Mouse (Mus musculus) yolk sac, embryonic 10.5 days (tissue): Measurements from ENCODE around the gene Mvb12a.
"Not testable (repeated sequence)": the region's sequence is repeated elsewhere in the genome, so short reads cannot be mapped to it uniquely, and the experiment has no call there.

ENCODE experiments used
- DNase-seq: peaks from one replicate; pipeline ENCODE4 v3.0.0-alpha.2; 2017; ENCODE audit warnings: low spot score

Gene Mvb12a

DNA sequence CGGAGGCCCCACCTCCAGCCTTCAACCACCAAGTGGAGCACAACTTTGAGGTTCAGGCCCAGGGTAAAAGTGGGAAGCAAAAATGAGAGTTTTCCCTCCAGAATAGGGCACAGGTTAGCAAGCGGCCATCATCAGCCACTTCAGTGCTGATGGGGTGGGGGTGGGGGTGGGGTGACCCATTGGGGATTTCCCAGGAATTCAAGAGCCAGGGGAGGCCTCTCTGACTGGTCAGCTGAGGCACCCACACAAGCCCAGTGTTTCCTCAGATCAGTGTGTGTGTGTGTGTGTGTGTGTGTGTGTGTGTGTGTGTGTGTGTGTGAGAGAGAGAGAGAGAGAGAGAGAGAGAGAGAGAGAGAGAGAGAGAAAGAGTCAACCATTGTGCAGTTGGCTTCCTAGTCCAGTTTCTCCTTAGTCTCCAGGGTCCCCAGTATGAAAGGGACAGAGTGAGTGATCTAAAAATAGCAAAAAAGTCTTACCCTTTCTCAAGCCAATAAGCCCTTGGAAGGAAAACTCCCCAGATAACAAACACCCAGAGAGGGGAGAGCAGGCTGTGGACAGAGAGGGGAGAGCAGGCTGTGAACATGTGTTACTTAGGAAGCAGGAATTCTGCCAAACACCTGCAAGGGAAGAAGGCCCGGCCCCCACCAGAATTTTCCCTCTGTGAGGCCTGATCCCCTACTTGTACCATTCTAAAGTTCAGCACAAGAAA, 15.4 kb upstream of the Mvb12a start:
- no peak for DNase-seq

DNA sequence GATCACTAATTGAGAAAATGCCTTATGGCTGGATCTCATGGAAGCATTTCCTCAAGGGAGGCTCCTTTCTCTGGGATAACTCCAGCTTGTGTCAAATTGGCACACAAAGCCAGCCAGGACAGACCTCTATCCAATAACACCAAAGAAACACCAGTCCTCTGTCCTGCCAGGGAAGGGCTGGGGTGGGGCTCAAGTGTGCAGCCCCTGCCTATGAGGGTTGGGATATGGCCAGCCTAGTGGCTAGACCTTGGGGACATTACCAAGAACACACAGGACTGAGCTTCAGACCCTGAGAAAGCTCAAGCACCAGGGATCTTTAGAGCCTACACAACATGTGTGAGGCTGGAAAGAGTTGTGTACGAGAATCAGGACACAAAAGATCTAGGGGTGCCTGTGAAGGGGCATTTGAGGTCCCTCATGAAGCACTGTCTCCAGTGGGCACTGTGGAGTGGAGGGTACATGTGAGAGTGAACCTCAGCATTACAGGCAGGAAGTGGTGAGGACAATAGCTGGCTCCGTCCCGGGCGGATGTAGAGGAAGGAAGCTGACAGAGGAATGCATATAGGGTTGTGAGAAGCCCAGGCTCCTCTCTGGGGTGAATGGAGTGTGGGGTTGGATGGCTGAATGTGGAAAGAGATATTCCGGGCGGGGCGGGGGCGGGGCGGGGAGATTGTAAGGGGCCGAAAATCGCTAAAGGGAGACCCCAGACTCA, 14.2 kb upstream of the Mvb12a start:
- DNase-seq, result no peak

DNA sequence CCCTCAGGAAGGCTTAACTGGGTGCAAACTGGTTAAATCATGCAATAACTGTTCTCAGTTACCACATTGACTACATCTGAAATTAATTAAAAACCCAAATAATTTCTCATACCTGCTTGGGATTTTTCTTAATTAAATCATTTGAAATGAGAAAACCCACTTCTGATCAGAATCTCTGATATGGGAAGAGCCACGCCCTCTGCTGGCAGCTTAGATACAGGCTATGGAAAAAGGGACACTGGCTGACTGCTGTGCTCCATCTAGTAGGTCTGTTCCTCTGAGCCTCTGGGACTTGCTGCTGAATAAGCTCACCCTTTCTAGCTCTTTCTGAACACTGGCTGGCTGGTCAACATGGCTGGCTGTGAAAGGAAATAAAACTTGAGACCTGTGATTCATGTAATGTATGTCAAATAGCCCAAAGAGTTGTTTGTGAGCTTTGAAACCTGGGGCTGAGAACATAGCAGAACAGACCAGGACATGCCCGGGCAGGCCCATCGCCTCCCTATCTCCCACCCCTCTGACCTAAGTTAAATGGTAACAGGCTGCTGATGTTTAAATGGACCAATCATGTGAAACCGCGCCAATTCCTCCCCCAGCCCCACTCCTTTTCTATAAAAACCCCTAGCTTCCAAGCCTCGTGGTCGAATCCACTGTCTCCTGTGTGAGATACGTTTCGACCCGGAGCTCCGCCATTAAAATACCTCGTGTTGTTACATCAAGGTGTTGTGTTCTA, 11.8 kb upstream of the Mvb12a start:
- DNase-seq, result not testable (repeated sequence)

DNA sequence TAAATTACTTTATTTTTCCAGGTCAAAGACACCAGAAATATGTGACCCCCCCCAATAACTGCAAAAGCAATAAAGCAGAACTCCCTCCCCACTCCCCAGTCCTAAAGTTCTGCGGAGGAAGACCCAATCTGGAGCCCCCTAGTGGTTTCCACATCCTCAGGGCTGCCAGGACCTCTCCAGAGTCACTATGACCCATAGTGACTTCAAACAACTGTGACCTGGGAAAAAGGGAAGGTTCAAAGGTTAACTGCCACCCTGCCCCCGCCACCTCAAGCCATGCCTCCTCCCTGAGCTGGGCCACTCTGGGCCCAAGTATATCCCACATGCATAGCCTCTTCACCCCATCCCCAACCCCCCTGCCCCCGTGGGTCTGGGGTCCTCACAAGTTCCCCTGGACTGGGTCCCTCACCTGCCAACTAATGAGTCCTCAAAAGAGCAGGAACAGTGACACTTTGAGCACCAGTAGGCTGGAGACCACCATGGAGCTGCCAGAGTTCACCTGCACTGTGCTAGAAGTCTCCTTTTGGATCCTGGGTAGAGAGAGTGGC, 8.4 kb upstream of the Mvb12a start:
- peak; percentile 53 for DNase-seq

DNA sequence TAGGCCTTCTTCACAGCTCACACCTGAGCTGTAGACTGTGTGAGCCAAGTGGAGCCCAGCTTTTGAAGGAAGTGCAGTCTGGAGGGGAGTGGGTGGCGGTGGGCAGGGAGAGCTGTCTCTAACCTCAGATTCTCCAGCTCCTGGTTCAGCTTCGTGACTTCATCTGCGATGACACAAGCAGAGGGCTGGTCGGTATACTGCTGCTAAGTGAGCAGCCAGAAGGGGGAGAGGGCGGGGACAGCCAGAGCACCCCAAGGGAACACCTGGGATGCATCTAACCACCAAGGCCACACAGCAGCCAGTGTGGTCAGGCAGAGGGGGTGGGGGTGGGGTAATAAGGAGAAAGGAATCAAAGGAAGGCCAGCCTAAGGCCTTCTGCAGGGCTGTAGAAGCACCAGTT, 7.1 kb upstream of the Mvb12a start:
- DNase-seq, result no peak

DNA sequence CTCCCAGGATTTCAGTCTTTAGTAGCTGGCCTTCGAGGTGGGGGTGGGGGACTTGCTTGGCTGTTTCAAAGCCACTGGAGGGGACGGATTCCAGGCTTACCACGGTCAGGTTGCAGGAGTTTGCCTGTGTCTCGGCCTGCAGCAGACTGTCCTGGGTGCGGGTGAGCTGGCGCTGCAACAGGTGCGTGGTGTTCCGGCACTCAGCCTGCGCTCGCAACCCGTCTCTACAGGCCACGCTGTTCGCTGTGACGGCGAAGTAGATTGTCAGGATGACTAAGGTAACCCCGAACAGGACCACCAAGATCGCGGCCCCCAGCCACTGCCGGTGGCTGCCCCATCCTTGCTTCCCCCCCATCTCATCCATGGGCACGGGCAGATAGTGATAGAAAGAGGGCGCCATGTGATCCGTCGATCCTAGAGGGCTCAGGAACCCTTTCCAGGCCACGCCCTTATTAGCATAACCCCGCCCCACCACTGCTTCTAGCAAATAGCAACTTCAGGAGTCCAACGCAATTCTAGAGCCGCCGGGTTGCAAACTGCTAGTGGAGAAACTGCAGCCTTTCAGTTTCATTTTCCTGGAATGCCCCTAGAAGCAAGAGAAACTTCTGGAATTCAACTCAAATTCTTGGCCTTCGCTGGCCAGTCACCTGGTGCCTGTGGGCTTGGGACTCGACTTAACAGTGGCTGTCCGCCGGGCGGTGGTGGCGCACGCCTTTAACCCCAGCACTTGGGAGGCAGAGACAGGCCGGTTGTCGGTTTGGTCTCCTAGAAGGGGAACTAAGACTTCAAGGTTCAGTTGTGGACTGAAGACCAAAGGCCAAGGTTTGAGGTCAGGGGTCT, 5.5 kb upstream of the Mvb12a start, which contains the start of gene Bst2:
Gene Bst2 (minus strand): TSS at position 429 of the 840 bp plus-strand sequence.
- peak; percentile 94 for DNase-seq

DNA sequence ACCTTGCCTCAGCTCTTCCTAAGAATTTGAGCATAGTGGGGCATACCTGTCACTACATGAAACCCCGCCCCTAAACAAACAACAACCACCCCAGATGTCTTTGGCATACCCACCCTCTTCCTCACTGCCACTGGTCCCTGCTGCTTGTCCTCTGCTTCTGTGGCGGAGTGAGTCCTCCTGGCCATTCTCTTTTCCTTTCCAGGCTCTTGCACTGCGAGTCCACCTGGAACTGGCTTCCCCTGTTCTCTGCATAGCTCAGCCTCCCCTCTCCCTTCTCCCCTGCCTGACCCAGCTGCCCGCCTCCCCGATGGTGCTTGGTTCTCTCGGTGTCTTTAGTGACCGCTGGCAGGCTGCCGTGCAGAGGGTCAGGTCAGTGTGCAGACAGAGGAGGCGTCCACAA, 1.0 kb downstream of the Mvb12a start:
- no peak for DNase-seq

DNA sequence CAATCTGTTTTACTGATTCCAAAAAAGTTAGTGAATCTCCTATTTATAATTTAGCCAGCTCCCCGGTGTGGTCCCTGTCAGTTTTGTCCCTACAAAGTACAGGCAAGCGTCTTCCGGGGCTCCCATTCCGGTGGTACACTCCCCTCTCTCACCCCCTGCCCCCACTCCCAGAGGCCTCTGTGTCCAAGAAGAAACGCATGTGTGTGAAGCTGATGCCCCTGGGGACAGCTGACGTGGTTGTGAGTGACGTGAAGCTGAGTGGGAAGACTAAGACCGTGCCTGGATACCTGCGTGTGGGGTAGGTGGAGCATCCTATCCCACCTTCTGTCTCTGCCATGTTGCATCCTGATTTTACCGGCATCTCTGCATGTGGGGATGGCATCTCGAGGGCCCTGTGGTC, 2.3 kb downstream of the Mvb12a start:
- DNase-seq, result no peak

DNA sequence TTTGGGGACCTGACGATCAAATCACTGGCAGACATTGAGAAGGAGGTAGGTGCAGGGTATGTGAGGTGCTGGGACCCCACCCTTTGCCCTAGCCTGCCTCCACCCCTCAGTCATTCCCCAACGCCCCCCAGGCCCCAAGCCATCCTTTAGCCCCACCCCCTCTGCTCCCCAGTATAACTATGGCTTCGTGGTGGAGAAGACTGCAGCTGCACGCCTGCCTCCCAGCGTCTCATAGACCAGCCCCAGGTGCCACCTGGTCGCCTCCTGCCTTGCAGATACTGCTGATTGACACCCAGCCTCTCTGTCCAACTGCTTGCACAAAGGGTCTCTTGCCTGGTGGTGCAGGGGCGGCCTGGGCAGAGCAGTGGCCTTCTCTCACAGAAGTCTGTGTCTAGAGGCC, 4.9 kb downstream of the Mvb12a start:
- DNase-seq, result no peak

DNA sequence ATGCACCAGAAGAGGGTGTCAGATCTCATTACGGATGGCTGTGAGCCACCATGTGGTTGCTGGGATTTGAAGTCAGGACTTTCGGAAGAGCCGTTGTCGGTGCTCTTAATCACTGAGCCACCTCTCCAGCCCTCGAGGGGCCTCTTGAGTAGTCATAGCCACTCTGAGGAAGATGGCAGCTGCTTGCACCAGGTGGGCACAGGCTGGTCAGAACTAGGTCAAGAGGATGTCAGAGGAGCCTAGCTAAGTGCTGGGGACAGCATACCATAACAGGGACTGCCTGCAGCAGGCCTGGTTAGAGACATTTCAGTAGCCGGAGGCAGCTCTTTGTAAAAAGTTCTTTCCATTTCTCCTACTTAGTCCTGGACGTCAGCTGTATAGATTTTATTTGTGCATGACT, 8.0 kb downstream of the Mvb12a start:
- no peak for DNase-seq

DNA sequence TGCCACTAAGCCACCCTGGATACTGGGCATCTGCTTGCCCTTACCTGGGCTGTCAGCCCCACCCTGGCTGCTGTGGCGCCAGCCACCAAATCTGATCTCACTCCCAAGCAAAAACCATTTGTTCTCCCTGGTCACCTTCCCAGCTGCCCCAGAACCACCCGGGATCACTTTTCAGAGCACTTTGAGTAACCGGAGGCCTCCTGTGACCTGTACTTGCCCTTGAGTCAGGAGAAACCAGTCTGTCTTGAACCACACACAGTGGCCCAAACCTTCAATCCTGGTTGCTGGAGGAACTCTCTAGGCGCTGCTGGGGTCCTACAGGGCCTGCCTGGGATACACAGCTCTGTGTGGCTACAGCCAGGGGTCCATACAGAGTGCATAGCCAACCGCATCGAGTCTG, 10.0 kb downstream of the Mvb12a start:
- DNase-seq, result no peak

DNA sequence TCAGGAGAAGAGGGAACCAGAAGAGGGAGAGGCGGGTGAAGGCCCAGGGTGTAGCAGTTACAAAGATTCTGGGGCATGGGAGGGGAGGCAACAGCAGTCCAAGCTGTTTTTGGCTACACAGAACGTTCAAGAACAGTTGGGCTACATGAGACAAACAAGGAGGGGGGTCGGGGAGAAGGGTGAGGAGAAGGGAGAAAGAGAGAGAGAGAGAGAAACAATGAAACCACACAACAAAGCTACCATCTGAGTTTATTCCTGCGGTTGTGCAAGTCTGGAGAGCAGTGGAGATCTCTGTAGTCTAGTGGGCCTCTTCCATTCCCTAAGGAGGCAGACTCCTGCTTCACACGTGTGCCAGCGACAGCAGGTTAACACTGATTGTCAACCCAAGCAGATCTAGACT, 11.3 kb downstream of the Mvb12a start:
- DNase-seq, result no peak

DNA sequence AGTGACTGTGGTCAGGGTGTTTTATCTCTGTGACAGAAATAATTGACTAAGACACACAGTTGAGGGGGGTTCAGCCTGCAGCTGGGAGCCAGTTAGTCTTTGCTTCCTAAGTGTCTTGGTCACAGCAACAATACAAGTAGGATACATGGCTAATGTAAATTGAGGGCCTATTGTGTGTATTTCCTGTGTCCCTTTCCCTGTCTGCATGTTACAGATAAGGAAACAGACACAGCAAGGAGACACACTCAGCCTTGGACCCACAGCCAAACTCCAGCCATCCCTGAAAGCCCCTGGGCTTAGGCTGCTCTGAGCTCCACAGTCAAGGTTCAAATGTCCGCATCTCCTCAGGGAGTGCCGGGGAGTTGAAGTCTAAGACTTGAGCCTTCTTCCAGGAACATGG, 11.9 kb downstream of the Mvb12a start:
- DNase-seq, result no peak

DNA sequence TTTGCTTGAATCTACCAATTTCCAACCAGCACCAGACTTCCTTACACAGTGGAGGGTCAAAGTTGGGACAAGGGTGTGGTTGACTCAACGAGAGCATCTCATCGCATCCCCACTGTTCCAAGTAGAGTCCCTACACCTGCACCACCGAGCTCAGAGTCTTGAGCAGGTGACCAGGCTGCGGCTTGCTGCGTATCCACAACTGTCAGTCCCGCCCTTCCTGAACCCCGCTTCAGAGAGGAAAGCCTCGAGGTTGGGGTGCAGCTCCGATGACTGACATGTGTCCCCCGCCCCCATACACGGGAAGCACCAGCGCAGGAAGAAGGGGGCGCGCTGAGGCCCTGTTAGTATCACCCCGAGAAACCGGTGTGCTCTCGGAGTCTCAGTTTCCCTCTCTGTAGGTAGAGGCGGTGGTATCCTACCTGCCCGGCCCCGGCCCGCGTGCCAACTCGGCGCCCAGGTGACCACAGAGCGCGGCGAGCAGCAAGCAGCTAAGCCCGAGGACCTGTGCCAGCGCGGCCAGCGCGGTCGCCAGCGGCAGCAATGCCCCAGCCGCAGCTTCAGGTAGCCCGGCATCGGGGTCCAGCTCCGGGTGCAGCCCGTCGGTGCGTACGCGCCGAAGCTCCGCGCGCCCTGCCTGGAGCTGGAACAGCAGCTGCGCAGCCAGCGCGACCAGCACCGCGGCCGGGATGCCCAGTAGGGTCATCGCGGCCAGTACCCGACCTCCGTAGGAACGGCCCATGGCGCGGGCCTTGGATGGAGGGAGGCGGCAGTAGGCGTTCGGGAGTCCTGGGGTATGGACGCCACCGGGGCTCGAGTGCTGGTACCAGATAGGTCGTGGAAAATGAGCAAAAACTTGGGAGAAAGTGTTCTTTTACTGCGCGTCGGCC, 15.6 kb downstream of the Mvb12a start, which contains the start of gene Tmem221:
Gene Tmem221 (minus strand): TSS at position 801 of the 887 bp plus-strand sequence.
- DNase-seq, result no peak

DNA sequence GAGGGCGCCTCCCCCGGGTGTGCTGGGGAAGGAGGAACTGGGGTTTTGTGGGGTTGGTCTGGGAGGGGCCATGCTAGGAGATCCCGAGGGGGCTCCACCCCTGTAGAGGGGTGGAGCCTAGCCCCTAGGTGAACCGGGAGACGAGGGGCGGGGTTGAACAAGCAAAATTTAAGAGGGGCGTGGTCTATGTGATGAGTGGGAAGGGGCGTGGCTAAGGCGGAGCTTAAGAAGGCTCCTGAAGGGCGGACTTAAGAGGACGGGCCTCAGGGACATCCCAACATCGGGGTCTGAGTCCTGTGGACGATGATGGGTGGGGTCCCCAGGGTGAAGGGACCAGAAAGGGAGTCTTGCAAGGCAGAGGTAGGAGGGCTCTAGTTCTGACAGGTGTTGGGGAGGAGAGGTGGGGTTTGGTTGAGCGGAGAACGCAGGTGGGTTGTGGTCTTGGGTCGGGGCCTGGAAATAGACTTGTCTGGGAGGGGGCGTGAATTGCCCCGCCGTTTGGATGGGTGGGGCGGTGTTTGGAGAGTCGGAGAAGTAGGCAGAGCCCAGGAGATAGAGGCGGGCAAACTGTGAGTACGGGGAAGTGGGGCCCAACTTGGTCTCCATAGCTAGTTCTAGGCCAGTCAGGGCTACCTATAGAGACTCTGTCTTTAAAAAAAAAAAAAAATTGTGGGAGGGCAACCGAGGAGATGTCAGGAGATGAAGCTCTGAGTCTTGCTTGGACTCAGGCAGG, 16.4 kb downstream of the Mvb12a start:
- peak; percentile 84 for DNase-seq

DNA sequence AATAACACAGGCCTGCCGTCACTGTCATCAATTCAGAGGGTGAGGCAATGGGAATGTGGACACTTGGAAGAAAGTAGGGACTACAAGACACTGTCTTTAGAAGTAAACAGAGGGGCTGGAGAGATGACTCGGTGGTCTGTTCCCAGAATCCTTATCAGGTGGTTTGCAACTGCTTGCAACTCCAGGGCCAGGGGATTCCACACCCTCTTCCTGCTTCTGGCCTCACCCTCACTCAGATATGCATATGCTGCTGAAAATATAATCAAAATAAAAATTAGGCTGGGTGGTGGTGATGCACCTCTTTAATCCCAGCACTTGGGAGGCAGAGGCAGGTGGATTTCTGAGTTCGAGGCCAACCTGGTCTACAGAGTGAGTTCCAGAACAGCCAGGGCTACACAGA, 17.3 kb downstream of the Mvb12a start:
- DNase-seq, result no peak

DNA sequence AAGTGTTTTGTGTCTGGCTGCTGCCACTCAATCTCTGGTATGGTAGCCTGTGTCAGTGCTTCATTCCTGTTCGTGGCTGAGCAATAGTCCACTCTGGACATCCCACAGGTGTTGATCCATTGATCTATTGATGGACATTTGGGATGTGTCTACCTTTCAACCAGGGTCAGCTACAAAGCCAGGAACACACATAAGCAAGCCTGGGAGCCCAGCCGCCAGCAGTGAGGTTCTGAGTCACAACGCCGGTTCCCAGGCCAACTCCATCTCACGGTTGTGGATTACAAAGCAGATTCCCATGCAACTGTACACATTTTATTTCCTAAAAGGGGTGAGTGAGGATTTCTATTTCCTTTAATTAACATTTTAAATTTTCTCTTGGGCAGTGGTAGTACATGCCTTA, 18.0 kb downstream of the Mvb12a start:
- no peak for DNase-seq

DNA sequence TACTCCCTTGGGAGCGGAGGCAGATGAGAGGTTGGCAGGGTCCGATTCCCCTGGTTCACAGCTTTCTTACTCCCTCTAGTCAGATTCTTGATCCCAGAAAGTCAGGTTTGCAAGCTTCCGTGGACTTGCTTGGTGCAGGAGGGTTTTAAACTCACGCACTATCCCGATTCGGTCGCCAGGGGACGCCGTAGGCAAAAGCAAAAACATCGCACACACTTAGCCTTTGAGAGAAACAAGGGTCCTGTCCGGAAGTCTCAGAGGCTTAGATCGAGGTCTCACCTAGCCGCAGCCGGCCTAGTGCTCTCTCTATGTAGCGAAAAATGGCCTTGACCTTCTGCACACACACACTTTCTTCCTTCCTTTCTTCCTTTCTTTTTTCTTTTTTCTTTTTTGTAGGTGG, 18.7 kb downstream of the Mvb12a start:
- DNase-seq, result peak; percentile 70

DNA sequence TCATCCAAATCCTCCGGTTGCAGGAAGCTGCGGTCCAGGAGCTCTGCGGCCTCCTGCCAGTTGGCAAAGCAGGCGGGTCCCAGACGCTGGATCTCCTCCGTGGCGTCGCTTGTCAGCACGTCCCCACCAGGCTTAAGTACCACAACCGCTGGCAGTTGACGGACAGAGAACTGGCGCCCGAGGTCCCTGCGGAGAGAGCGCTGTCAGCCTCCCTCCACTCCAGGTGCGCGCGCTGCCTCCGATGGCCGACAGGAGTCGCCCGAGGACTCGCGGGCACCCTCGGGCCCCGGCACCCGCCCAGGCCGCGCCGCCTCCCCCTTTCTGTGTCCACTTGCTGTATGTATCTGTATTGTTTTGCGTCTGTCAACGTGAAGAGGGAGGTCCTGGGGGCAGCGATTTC, 20.0 kb downstream of the Mvb12a start:
- DNase-seq, result peak; percentile 48

DNA sequence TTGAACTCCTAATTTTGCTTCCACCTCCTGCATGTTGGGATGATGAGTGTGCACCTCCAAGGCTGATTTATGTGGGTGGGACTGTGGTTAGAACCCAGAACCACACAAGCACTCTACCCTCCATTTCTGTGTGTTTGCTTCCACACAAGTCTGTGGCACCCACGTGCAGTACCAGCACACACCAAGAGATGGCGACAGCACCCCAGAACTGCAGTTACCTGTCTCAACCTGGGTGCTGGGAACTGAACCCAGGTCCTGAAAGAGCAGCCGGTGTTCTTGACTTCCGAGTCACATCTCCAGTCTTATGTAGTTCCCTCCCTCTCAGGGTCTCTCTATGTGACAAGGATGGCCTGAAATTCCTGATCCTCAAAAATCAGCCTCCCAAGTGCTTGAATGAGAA, 21.3 kb downstream of the Mvb12a start:
- no peak for DNase-seq
